Mouse (Mus musculus) hindbrain, postnatal 0 days (tissue): ENCODE results near the gene Macrod2. TPM values are rescaled to one million over a fixed set of nuclear protein-coding genes. Genes with fewer than 3 reads are reported as not detected.

Experiments
- ATAC-seq: fragments of 200-750 bp; cut with Nextera tagmentation; 2 replicates; pipeline ENCODE4 v1.8.0; 2017; ENCODE audit warnings: mild to moderate bottlenecking, moderate TSS enrichment, moderate library complexity
- DNase-seq: peaks from one replicate; pipeline ENCODE4 v3.0.0-alpha.2; 2015; ENCODE audit warnings: low spot score
- H3K27ac ChIP-seq: fragments of 300-500 bp; sonication (generic); 2 replicates; pipeline ENCODE4 v1.5.1; 2014; ENCODE audit warnings: mild to moderate bottlenecking
- H3K27me3 ChIP-seq: fragments of 300-500 bp; sonication (generic); 2 replicates; pipeline ENCODE4 v1.6.1; 2014; ENCODE audit warnings: low read length, mixed read lengths; ENCODE audit not compliant: insufficient read depth
- H3K36me3 ChIP-seq: fragments of 300-500 bp; sonication (generic); 2 replicates; pipeline ENCODE4 v1.6.1; 2014; ENCODE audit warnings: low read length, mixed read lengths; ENCODE audit not compliant: insufficient read depth
- H3K4me1 ChIP-seq: fragments of 300-500 bp; sonication (generic); 2 replicates; pipeline ENCODE4 v1.6.1; 2014; ENCODE audit warnings: antibody characterized with exemption, low read length, mixed read lengths; ENCODE audit not compliant: insufficient read depth
- H3K4me2 ChIP-seq: fragments of 300-500 bp; sonication (generic); 2 replicates; pipeline ENCODE4 v1.6.1; 2014; ENCODE audit warnings: low read depth, mild to moderate bottlenecking, low read length, moderate library complexity, mixed read lengths
- H3K4me3 ChIP-seq: fragments of 300-500 bp; sonication (generic); 2 replicates; pipeline ENCODE4 v1.5.1; 2014; ENCODE audit warnings: low read length
- H3K9ac ChIP-seq: fragments of 300-500 bp; sonication (generic); replicated peaks from 2 replicates; pipeline ENCODE4 v1.6.1; 2014; ENCODE audit warnings: mild to moderate bottlenecking, low read length, moderate library complexity, mixed read lengths
- H3K9me3 ChIP-seq: fragments of 300-500 bp; sonication (generic); 2 replicates; pipeline ENCODE4 v1.6.1; 2016; ENCODE audit warnings: low read length, mixed read lengths
- CTCF ChIP-seq: IDR thresholded peaks from 2 replicates; pipeline ENCODE4 v1.5.1; 2016; ENCODE audit warnings: antibody characterized with exemption, control low read depth, low read depth
- WGBS: fragments of 180-500 bp; shearing (Covaris S2); extraction: QIAGEN DNeasy Blood & Tissue Kit; methylation state at CpG from one replicate; pipeline ENCODE4 v1.1.7; 2014; 5-methylcytosine and 5-hydroxymethylcytosine counted together
- polyA plus RNA-seq: library from polyadenylated mRNA; unstranded; fragments of >200 nt; fragmentation: Nextera tagmentation; extraction: Ambion mirVana; gene quantifications from 2 replicates; pipeline ENCODE4 v1.2.1, GENCODE M21; 2015
- total RNA-seq: library from RNA; depleted of rRNA; stranded (reverse); fragments of >200 nt; gene quantifications from 2 replicates; pipeline ENCODE4 v1.2.3, GENCODE M21; 2014

The Macrod2 gene
- total and polyA plus RNA-seq, 2 experiments from 2014 or later, result 18.3 to 60.0 TPM

DNA sequence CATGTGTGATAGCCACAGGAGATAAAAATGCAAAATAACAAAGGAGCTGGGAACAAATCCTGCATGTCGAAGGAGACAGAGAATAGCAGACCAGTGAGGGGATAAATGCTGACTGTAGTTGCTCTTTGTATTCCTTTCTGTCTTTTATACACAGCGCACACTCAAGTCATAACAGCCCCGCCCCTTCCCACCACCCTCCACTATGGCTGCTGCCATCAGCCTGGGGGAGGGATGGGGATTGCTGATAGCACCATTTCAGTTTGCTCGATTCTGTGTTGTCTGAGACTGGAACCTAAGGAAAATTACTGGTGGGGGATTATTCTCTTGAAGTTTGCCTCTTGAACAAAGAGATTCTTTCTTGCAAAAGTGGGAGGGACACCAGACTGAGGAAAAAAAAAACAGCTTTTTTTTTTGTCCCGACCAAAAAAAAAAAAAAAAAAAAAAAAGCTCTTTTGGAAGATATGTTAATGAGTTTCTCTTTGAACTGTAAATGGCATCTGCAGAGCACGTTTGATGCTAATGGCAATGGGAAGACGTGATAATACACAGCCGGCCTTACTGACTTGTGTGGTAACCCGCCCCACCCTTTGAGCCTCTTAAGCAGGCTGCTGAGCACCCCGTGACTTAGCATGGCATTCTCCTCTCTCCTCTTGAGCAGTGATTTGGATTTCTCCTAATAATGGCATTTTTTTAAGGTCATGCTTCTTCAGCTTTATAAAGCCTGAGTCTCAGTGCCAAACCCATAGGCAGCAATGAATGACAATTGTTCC, 1768.6 kb downstream of the Macrod2 start:
- H3K9me3 ChIP-seq, result no peaks in the 10 kb centered on the region
- no peak overlapping the region for H3K4me3 ChIP-seq
- H3K27ac ChIP-seq, result no peak overlapping the region
- TF ChIP-seq CTCF, result no peak
- no peaks in the 10 kb centered on the region for H3K27me3 ChIP-seq
- H3K4me1 ChIP-seq, result peaks cover 2% of the 10 kb centered on the region; the same call in 1 of the 2 replicates
- peak; percentile 11 for DNase-seq
- ATAC-seq, result peak; percentile 74
- H3K9ac ChIP-seq, result no peak overlapping the region
- H3K4me2 ChIP-seq, result peak overlapping the region; percentile 40
- H3K36me3 ChIP-seq, result no peaks in the 10 kb centered on the region
- WGBS, result 14% methylated on average over 10 of the region's 10 CpGs

DNA sequence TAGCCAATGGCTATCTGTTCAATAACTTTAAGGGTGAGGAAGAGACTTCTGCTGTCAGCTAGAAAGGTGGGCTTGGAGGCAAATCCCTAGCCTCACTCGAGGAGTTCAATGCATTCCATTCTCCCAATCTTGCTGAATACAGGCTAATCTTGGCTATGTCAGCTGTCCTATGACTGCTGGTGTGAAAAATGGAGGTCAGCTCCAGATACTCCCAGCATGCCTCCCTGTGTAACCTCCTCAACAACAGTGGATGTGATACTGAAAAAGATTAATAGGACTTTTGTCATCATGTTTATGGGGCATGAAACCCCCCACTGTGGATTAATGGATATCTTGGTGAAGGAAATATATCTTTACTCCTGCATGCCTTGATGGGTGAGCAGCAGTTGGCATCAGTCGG, 1774.5 kb downstream of the Macrod2 start:
- no peak overlapping the region for H3K4me3 ChIP-seq
- no peak overlapping the region for H3K9ac ChIP-seq
- no peaks in the 10 kb centered on the region for H3K36me3 ChIP-seq
- no peak overlapping the region for H3K27ac ChIP-seq
- WGBS, result 53% methylated on average over 2 of the region's 2 CpGs
- no peak for DNase-seq
- H3K4me2 ChIP-seq, result no peak overlapping the region
- ATAC-seq, result no peak
- no peaks in the 10 kb centered on the region for H3K9me3 ChIP-seq
- no peaks in the 10 kb centered on the region for H3K27me3 ChIP-seq
- H3K4me1 ChIP-seq, result no peaks in the 10 kb centered on the region
- TF ChIP-seq CTCF, result no peak

DNA sequence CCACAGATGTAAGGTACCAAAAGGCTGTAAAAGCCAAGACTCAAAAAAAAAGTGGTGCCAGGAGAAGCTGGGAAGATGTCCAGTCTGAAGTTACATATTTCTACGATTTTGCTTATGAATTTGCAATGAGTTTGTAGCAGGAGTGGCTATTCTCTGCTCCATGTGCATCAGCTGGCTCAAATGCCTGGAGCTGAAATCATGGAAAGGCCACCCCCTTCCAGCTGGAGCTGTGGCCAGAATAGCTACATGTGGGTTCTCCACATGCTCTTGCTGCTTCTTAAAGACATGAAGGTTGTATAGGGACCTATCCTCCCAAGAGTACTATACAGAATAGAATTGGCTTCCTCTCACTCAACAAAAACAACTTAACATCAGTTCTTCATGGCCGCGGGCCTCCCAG, 1777.6 kb downstream of the Macrod2 start:
- no peak overlapping the region for H3K4me3 ChIP-seq
- no peak overlapping the region for H3K27ac ChIP-seq
- WGBS, result 91% methylated on average over 3 of the region's 3 CpGs
- TF ChIP-seq CTCF, result no peak
- no peaks in the 10 kb centered on the region for H3K36me3 ChIP-seq
- ATAC-seq, result no peak
- no peaks in the 10 kb centered on the region for H3K9me3 ChIP-seq
- no peak overlapping the region for H3K4me2 ChIP-seq
- DNase-seq, result no peak
- no peaks in the 10 kb centered on the region for H3K27me3 ChIP-seq
- no peaks in the 10 kb centered on the region for H3K4me1 ChIP-seq
- H3K9ac ChIP-seq, result no peak overlapping the region

DNA sequence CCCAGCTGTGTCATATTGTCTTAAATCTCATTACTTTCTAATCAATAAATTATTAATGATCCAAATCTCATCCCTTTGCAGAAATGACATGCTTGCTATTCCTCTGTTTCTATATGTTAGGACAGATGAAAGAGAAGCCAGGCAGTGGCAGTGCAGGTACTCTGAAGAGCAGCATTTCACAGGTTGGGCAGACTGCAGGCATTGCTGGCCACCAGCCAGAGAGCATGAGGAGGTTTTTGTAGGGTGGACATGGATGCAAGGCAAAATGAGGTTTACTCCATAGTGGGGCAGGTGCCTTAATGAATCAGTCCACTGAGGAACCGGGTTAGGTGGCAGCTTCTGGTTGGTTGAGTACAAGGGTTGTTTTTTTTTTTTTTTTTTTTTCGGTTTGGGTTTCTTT, 1778.9 kb downstream of the Macrod2 start:
- no peak for ATAC-seq
- H3K4me3 ChIP-seq, result no peak overlapping the region

DNA sequence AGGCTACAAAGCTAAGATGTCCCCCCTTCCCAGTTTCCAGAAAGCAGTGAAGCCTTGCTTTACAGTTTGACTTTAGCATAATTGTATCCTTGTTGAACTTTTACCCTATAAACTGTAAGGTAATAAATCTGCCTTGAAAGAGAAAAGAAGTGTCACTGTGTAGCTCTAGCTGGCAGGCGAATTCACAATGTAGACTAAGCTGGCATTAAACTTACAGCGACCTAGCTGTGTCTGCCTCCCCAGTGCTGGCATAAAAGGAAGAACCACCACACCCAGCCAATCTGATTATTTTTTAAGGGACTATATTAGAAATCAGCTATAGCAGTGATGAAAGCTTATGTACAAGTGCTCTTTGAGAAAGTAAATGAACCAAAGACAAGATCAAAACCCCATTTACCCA, 1791.8 kb downstream of the Macrod2 start:
- Histone ChIP-seq H3K27ac (no peak overlapping the region), H3K27me3 (no peaks in the 10 kb centered on the region), H3K36me3 (no peaks in the 10 kb centered on the region), H3K4me1 (no peaks in the 10 kb centered on the region), H3K4me3 (no peak overlapping the region), H3K9me3 (no peaks in the 10 kb centered on the region), H3K9ac (no peak overlapping the region), H3K4me2 (no peak overlapping the region)
- no peak for TF ChIP-seq CTCF
- WGBS, result 24% methylated on average over 2 of the region's 2 CpGs
- DNase-seq (no peak), ATAC-seq (no peak)

More for the DNA sequence above, 1778.9 kb downstream of the Macrod2 start:
- Histone ChIP-seq H3K27me3 (no peaks in the 10 kb centered on the region), H3K27ac (no peak overlapping the region), H3K4me2 (no peak overlapping the region), H3K36me3 (no peaks in the 10 kb centered on the region), H3K4me1 (no peaks in the 10 kb centered on the region), H3K9me3 (no peaks in the 10 kb centered on the region), H3K9ac (no peak overlapping the region)
- no peak for DNase-seq
- WGBS, result 84% methylated on average over 2 of the region's 2 CpGs
- TF ChIP-seq CTCF, result no peak

DNA sequence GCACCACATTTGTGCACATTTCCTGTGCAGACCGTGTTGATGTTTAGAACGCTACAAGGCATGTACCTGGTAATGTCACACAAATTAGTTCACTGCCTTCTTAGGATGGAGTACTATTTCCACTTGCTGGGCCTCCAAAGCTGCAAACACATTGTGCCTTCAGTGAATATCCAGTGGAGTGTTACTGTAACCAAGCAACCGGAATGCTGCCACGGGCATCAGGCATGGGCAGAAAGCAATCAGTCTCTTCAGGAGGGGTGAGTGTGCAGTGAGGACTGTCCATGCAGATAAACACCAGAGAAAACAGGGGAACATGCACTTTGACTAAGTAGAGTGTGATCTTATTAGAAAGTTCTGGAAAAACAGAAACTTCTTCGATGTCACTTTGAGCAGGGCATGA, 1792.3 kb downstream of the Macrod2 start:
- no peaks in the 10 kb centered on the region for H3K9me3 ChIP-seq
- no peaks in the 10 kb centered on the region for H3K36me3 ChIP-seq
- H3K9ac ChIP-seq, result no peak overlapping the region
- no peaks in the 10 kb centered on the region for H3K4me1 ChIP-seq
- H3K27me3 ChIP-seq, result no peaks in the 10 kb centered on the region
- TF ChIP-seq CTCF, result no peak
- 27% methylated on average over 5 of the region's 5 CpGs for WGBS
- no peak overlapping the region for H3K4me2 ChIP-seq
- no peak overlapping the region for H3K4me3 ChIP-seq
- DNase-seq, result peak; percentile 73
- peak; percentile 91 for ATAC-seq
- no peak overlapping the region for H3K27ac ChIP-seq

DNA sequence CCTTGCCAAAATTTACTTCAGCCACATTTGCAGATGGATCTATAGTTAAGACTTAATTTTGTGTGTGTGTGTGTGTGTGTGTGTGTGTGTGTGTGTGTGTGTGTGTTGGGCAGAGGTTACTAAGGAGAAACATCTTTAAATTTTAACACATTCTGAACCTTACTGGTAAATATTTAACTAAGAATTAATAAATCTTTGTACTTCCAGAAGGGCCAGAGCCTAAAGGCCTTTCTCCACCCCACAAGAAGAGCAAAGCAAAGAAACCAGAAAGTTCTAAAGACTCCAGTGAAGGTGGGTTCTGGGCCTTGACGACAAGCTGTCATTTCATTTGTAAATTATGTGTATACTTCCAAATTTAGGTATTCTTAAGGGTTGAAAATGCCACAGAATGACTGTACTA, 1822.3 kb downstream of the Macrod2 start:
- Histone ChIP-seq H3K9me3 (no peaks in the 10 kb centered on the region), H3K27ac (no peak overlapping the region), H3K4me3 (no peak overlapping the region), H3K4me1 (no peaks in the 10 kb centered on the region), H3K27me3 (no peaks in the 10 kb centered on the region), H3K36me3 (no peaks in the 10 kb centered on the region), H3K9ac (no peak overlapping the region), H3K4me2 (no peak overlapping the region)
- no peak for TF ChIP-seq CTCF
- no peak for DNase-seq
- WGBS, result 84% methylated on average over 1 of the region's 1 CpGs
- no peak for ATAC-seq
